18 mouse cellular contexts compared by ENCODE assay signal in genomic region chr1:118511738-118512530, GRCm38 (mm10).
"Had no signal": no experiment of that assay in that cellular context is flagged by ENCODE, and none has a peak within 500 bp of the region (broad histone marks: within the 10 kb centered on the region; RNA-seq: fewer than 3 reads in every experiment).

No protein-coding gene starts in this region.

- H3K9me3 ChIP-seq: liver, embryonic 15.5 days; megakaryocyte, embryonic 14.5 days; midbrain, embryonic 15.5 days; neural tube, embryonic 12.5 days had no signal

- H3K4me3 ChIP-seq: liver, embryonic 15.5 days; megakaryocyte, embryonic 14.5 days; midbrain, embryonic 15.5 days; neural tube, embryonic 12.5 days had no signal

- DNase-seq: kidney, adult 9 months; kidney, postnatal 36 days; layer of hippocampus, adult 9-11 months; layer of hippocampus, postnatal 36 days; left cerebral cortex, postnatal 4 days; lung, embryonic 14.5 days; right cerebral cortex, postnatal 4 days; spleen, adult 18-20 months; thymus, adult 18-20 months; thymus, postnatal 25 days had no signal

- H3K9ac ChIP-seq: liver, embryonic 15.5 days; lung, embryonic 14.5 days; midbrain, embryonic 15.5 days; neural tube, embryonic 12.5 days had no signal

- H3K4me1 ChIP-seq: liver, embryonic 15.5 days; midbrain, embryonic 15.5 days; neural tube, embryonic 12.5 days had no signal

- H3K27me3 ChIP-seq: liver, embryonic 15.5 days; megakaryocyte, embryonic 14.5 days; midbrain, embryonic 15.5 days; neural tube, embryonic 12.5 days had no signal

- H3K4me2 ChIP-seq: liver, embryonic 11.5 days; liver, embryonic 15.5 days; lung, embryonic 14.5 days; midbrain, embryonic 11.5 days; midbrain, embryonic 15.5 days; neural tube, embryonic 12.5 days had no signal

- ATAC-seq: midbrain, embryonic 15.5 days had no signal

- H3K27ac ChIP-seq: kidney, postnatal 0 days; liver, embryonic 15.5 days; macrophage; midbrain, embryonic 15.5 days; neural tube, embryonic 12.5 days had no signal
